Mouse (Mus musculus): ENCODE results near the gene Armc12. TPM values are rescaled to one million over a fixed set of nuclear protein-coding genes. Genes with fewer than 3 reads are reported as not detected.
"Not testable (repeated sequence)": the region's sequence is repeated elsewhere in the genome, so short reads cannot be mapped to it uniquely, and the experiment has no call there.

The Armc12 gene
- polyA plus RNA-seq, 1 experiment from 2014 or later = not detected

GRCm38 (mm10) chr17:28532557-28532956 lies 2.0 kb downstream of the Armc12 start:
- Histone ChIP-seq H3K9me3 (ENCODE audit: control insufficient read depth, low read length) (no peaks in the 10 kb centered on the region), H3K9ac (ENCODE audit: low read depth, low read length) (no peak overlapping the region), H3K4me3 (ENCODE audit: low read depth, low read length) (no peak overlapping the region), H3K36me3 (ENCODE audit: control insufficient read depth, insufficient read depth, low read length) (no peaks in the 10 kb centered on the region), H3K27me3 (replicated peaks; ENCODE audit: control insufficient read depth, insufficient read depth, low read length) (peaks cover 9% of the 10 kb centered on the region), H3K4me2 (no peak overlapping the region), H3K27ac (ENCODE audit: low read depth, low read length) (no peak overlapping the region), H3K4me1 (replicated peaks; ENCODE audit: control insufficient read depth, insufficient read depth, low read length) (peaks cover 2% of the 10 kb centered on the region; the same call in 1 of the 2 replicates)
- DNase-seq (ENCODE audit: low spot score) = no peak
- WGBS = 77% methylated on average over 7 of the region's 7 CpGs
- no peak for ATAC-seq (replicated peaks; ENCODE audit: low FRiP score)

DNA sequence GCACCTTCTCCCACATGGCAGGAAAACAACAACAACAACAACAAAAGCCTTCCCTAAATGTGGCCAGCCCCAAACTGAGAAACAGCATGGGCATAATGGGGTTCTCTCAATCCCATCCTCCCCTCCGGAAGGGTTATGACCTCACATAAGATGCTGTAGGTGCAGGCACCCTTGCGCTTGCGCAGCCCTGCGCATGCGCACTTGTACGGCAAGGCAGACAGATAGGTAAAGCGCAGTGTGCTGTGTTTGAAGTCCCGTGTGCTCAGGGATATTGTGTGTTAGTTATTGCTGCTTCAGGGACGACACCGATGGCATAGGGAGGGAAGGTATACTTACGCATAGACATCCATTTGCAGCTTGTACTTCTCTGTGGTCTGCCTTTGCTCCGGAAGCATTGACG lies 2.7 kb downstream of the Armc12 start:
- ATAC-seq (replicated peaks; ENCODE audit: low FRiP score) (no peak), DNase-seq (ENCODE audit: low spot score) (no peak)
- no peak overlapping the region for H3K27ac ChIP-seq (ENCODE audit: low read depth, low read length)
- 78% methylated on average over 13 of the region's 13 CpGs for WGBS
- H3K4me2 ChIP-seq = no peak overlapping the region
- no peak overlapping the region for H3K9ac ChIP-seq (ENCODE audit: low read depth, low read length)
- no peaks in the 10 kb centered on the region for H3K9me3 ChIP-seq (ENCODE audit: control insufficient read depth, low read length)
- H3K4me1 ChIP-seq (replicated peaks; ENCODE audit: control insufficient read depth, insufficient read depth, low read length) = no peaks in the 10 kb centered on the region; the same call in 1 of the 2 replicates
- no peaks in the 10 kb centered on the region for H3K36me3 ChIP-seq (ENCODE audit: control insufficient read depth, insufficient read depth, low read length)
- peaks cover 9% of the 10 kb centered on the region for H3K27me3 ChIP-seq (replicated peaks; ENCODE audit: control insufficient read depth, insufficient read depth, low read length)
- H3K4me3 ChIP-seq (ENCODE audit: low read depth, low read length) = no peak overlapping the region

GRCm38 (mm10) chr17:28537881-28538280 lies 7.3 kb downstream of the Armc12 start:
- H3K4me2 ChIP-seq = no peak overlapping the region
- no peaks in the 10 kb centered on the region; the same call in 1 of the 2 replicates for H3K9me3 ChIP-seq (ENCODE audit: control insufficient read depth, low read length)
- no peaks in the 10 kb centered on the region for H3K27me3 ChIP-seq (replicated peaks; ENCODE audit: control insufficient read depth, insufficient read depth, low read length)
- H3K4me3 ChIP-seq (ENCODE audit: low read depth, low read length) = no peak overlapping the region
- DNase-seq (ENCODE audit: low spot score) (no peak), ATAC-seq (replicated peaks; ENCODE audit: low FRiP score) (no peak)
- no peak overlapping the region for H3K27ac ChIP-seq (ENCODE audit: low read depth, low read length)
- WGBS = 45% methylated on average over 12 of the region's 12 CpGs
- no peaks in the 10 kb centered on the region for H3K4me1 ChIP-seq (replicated peaks; ENCODE audit: control insufficient read depth, insufficient read depth, low read length)
- H3K36me3 ChIP-seq (ENCODE audit: control insufficient read depth, insufficient read depth, low read length) = no peaks in the 10 kb centered on the region
- no peak overlapping the region for H3K9ac ChIP-seq (ENCODE audit: low read depth, low read length)

DNA sequence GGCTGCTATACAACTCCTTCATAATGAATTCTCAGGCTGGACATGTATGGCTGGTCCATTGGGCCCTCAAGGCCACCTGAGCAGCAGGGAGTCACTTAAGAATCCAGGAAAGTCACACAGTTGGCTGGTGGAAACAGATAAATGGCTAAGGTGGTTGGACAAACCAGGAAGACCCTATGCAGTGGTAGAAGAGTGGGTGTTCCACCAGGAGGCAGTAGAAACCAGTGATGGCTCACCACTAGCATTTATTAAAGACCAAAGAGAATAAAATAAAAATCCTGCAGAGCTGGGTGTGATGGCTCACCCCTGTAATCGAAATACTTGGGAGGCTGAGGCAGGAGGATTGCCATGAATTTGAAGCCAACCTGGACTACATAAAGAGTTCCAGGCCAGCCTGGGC lies 16.3 kb downstream of the Armc12 start:
- ATAC-seq (replicated peaks; ENCODE audit: low FRiP score) (no peak), DNase-seq (ENCODE audit: low spot score) (no peak)
- H3K9ac ChIP-seq (ENCODE audit: low read depth, low read length) = no peak overlapping the region
- 70% methylated on average over 1 of the region's 1 CpGs for WGBS
- H3K4me3 ChIP-seq (ENCODE audit: low read depth, low read length) = no peak overlapping the region
- no peaks in the 10 kb centered on the region for H3K36me3 ChIP-seq (ENCODE audit: control insufficient read depth, insufficient read depth, low read length)
- H3K4me2 ChIP-seq = no peak overlapping the region
- H3K4me1 ChIP-seq (replicated peaks; ENCODE audit: control insufficient read depth, insufficient read depth, low read length) = no peaks in the 10 kb centered on the region
- H3K27me3 ChIP-seq (replicated peaks; ENCODE audit: control insufficient read depth, insufficient read depth, low read length) = peaks cover 3% of the 10 kb centered on the region; the same call in 1 of the 2 replicates
- H3K27ac ChIP-seq (ENCODE audit: low read depth, low read length) = no peak overlapping the region
- H3K9me3 ChIP-seq (ENCODE audit: control insufficient read depth, low read length) = no peaks in the 10 kb centered on the region

- Histone ChIP-seq H3K9ac (ENCODE audit: low read depth, low read length) (no peak overlapping the region), H3K4me2 (no peak overlapping the region), H3K27me3 (replicated peaks; ENCODE audit: control insufficient read depth, insufficient read depth, low read length) (peaks cover 3% of the 10 kb centered on the region; the same call in 1 of the 2 replicates), H3K9me3 (ENCODE audit: control insufficient read depth, low read length) (no peaks in the 10 kb centered on the region), H3K36me3 (ENCODE audit: control insufficient read depth, insufficient read depth, low read length) (no peaks in the 10 kb centered on the region), H3K4me3 (ENCODE audit: low read depth, low read length) (no peak overlapping the region), H3K27ac (ENCODE audit: low read depth, low read length) (no peak overlapping the region), H3K4me1 (replicated peaks; ENCODE audit: control insufficient read depth, insufficient read depth, low read length) (no peaks in the 10 kb centered on the region)
- ATAC-seq (replicated peaks; ENCODE audit: low FRiP score) (no peak), DNase-seq (ENCODE audit: low spot score) (no peak)
- 60% methylated on average over 11 of the region's 11 CpGs for WGBS
Measured at GRCm38 (mm10) chr17:28548550-28548949, 17.9 kb downstream of the Armc12 start.

- Histone ChIP-seq H3K36me3 (ENCODE audit: control insufficient read depth, insufficient read depth, low read length) (no peaks in the 10 kb centered on the region), H3K27me3 (replicated peaks; ENCODE audit: control insufficient read depth, insufficient read depth, low read length) (peaks cover 3% of the 10 kb centered on the region; the same call in 1 of the 2 replicates), H3K4me1 (replicated peaks; ENCODE audit: control insufficient read depth, insufficient read depth, low read length) (no peaks in the 10 kb centered on the region), H3K4me2 (no peak within 1 kb of the TSS), H3K4me3 (ENCODE audit: low read depth, low read length) (no peak within 1 kb of the TSS), H3K9me3 (ENCODE audit: control insufficient read depth, low read length) (no peaks in the 10 kb centered on the region), H3K9ac (ENCODE audit: low read depth, low read length) (no peak within 1 kb of the TSS), H3K27ac (ENCODE audit: low read depth, low read length) (no peak within 1 kb of the TSS)
- no peak for DNase-seq (ENCODE audit: low spot score)
- 74% methylated on average over 14 of the region's 14 CpGs for WGBS
- no peak for ATAC-seq (replicated peaks; ENCODE audit: low FRiP score)
Measured at GRCm38 (mm10) chr17:28549111-28549510, 18.5 kb downstream of the Armc12 start, which contains the start of gene Clpsl2. Gene Clpsl2 (plus strand): TSS chr17:28549411.

- H3K27me3 ChIP-seq (replicated peaks; ENCODE audit: control insufficient read depth, insufficient read depth, low read length) = peaks cover 3% of the 10 kb centered on the region; the same call in 1 of the 2 replicates
- H3K4me2 ChIP-seq = no peak overlapping the region
- H3K36me3 ChIP-seq (ENCODE audit: control insufficient read depth, insufficient read depth, low read length) = no peaks in the 10 kb centered on the region
- peaks cover 7% of the 10 kb centered on the region; the same call in 1 of the 2 replicates for H3K4me1 ChIP-seq (replicated peaks; ENCODE audit: control insufficient read depth, insufficient read depth, low read length)
- no peak; the same call in 1 of the 2 replicates for ATAC-seq (replicated peaks; ENCODE audit: low FRiP score)
- H3K9me3 ChIP-seq (ENCODE audit: control insufficient read depth, low read length) = no peaks in the 10 kb centered on the region
- H3K4me3 ChIP-seq (ENCODE audit: low read depth, low read length) = no peak overlapping the region
- no peak overlapping the region for H3K27ac ChIP-seq (ENCODE audit: low read depth, low read length)
- peak; percentile 66 for DNase-seq (ENCODE audit: low spot score)
- 9% methylated on average over 14 of the region's 14 CpGs for WGBS
- no peak overlapping the region for H3K9ac ChIP-seq (ENCODE audit: low read depth, low read length)
Measured at GRCm38 (mm10) chr17:28553040-28553793, 22.6 kb downstream of the Armc12 start.

GRCm38 (mm10) chr17:28554021-28554420 lies 23.4 kb downstream of the Armc12 start:
- not testable (repeated sequence) for ATAC-seq (replicated peaks; ENCODE audit: low FRiP score); H3K27me3 ChIP-seq (replicated peaks; ENCODE audit: control insufficient read depth, insufficient read depth, low read length); H3K36me3 ChIP-seq (ENCODE audit: control insufficient read depth, insufficient read depth, low read length); H3K27ac ChIP-seq (ENCODE audit: low read depth, low read length); H3K4me3 ChIP-seq (ENCODE audit: low read depth, low read length); H3K4me2 ChIP-seq; H3K4me1 ChIP-seq (replicated peaks; ENCODE audit: control insufficient read depth, insufficient read depth, low read length); DNase-seq (ENCODE audit: low spot score); H3K9ac ChIP-seq (ENCODE audit: low read depth, low read length); H3K9me3 ChIP-seq (ENCODE audit: control insufficient read depth, low read length)
- WGBS = 89% methylated on average over 4 of the region's 4 CpGs
